Mouse (Mus musculus): Measurements from ENCODE around the gene Cbwd1. TPM values are rescaled to one million over a fixed set of nuclear protein-coding genes. Genes with fewer than 3 reads are reported as not detected.

The Cbwd1 gene
- polyA plus RNA-seq, 1 experiment from 2014 or later: 16.0 TPM

DNA sequence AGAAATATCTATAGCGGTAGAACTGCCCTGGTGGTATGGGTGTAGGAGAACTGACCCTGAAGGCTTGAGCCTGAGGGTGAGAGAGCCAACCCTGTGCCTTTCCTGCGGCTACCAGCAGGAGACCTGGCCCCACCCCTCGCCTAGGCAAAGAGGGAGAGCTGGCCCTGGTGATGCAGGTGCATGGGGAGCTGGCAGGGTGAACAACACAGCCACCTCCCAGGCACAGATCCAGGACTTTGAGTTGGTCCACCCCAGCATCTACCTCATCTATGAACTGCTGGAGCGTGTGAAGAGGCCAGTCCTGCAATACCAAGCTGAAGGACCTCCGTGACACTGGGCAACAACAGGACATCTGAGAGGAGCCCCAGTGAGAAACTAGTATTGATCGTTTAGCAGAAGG, 32.1 kb upstream of the Cbwd1 start:
- H3K4me3 ChIP-seq: no peak overlapping the region
- H3K36me3 ChIP-seq: no peaks in the 10 kb centered on the region
- no peaks in the 10 kb centered on the region for H3K4me1 ChIP-seq
- H3K9ac ChIP-seq (replicated peaks): no peak overlapping the region
- H3K9me3 ChIP-seq: no peaks in the 10 kb centered on the region
- H3K27me3 ChIP-seq: peaks cover 15% of the 10 kb centered on the region
- H3K4me2 ChIP-seq (replicated peaks): no peak overlapping the region
- H3K27ac ChIP-seq (replicated peaks): no peak overlapping the region
- no peak for ATAC-seq (replicated peaks)
- WGBS: 65% methylated on average over 6 of the region's 6 CpGs

DNA sequence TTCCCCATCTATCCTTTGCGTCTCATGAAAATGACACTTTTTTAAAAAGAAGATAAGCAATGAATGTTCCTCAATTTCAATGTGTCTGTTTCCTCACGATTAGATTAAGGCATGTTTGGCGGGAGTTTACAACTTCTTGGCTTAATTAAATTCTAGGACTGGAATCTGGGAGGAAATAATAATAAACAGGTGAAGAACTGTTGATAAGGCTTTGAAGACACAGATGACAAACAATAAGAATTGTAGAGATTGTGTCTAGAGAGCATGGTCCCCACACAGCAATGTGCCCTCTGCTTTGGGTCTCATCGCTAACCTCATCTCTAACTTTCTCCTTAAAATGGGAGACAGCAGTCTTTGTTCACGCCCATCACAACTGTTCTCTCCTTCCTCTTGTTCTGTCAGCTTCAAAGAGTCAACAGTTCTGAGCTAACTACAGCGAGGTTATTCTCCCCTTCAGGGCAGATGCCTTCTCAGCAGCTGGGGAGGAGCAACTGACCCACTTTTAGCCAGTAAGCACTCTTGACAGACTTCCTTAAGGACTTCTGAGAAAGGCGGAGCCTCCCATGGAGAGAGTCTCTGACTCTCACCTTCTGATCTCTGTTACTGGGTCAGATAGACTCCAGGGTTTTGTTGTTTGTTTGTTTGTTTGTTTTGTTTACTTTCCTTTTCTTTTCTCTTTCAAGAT, 28.9 kb upstream of the Cbwd1 start:
- Histone ChIP-seq H3K27me3 (no peaks in the 10 kb centered on the region), H3K9ac (replicated peaks) (no peak overlapping the region), H3K4me3 (no peak overlapping the region), H3K27ac (replicated peaks) (no peak overlapping the region), H3K36me3 (no peaks in the 10 kb centered on the region), H3K4me1 (no peaks in the 10 kb centered on the region), H3K9me3 (no peaks in the 10 kb centered on the region), H3K4me2 (replicated peaks) (no peak overlapping the region)
- 80% methylated on average over 7 of the region's 7 CpGs for WGBS
- no peak for ATAC-seq (replicated peaks)

- no peak for ATAC-seq (replicated peaks)
- no peak overlapping the region for H3K9ac ChIP-seq (replicated peaks)
- no peak overlapping the region for H3K27ac ChIP-seq (replicated peaks)
- WGBS: 71% methylated on average over 5 of the region's 5 CpGs
- no peaks in the 10 kb centered on the region for H3K9me3 ChIP-seq
- H3K36me3 ChIP-seq: no peaks in the 10 kb centered on the region
- no peak overlapping the region for H3K4me2 ChIP-seq (replicated peaks)
- H3K27me3 ChIP-seq: no peaks in the 10 kb centered on the region
- H3K4me1 ChIP-seq: no peaks in the 10 kb centered on the region
- H3K4me3 ChIP-seq: no peak overlapping the region
These were observed 27.4 kb upstream of the Cbwd1 start for GRCm38 (mm10) chr19:24988831-24989230.

- H3K27me3 ChIP-seq: no peaks in the 10 kb centered on the region
- H3K4me1 ChIP-seq: no peaks in the 10 kb centered on the region
- H3K9me3 ChIP-seq: no peaks in the 10 kb centered on the region
- H3K4me3 ChIP-seq: no peak overlapping the region
- ATAC-seq (replicated peaks): no peak
- H3K4me2 ChIP-seq (replicated peaks): no peak overlapping the region
- no peaks in the 10 kb centered on the region for H3K36me3 ChIP-seq
- H3K9ac ChIP-seq (replicated peaks): no peak overlapping the region
- no peak overlapping the region for H3K27ac ChIP-seq (replicated peaks)
- WGBS: 78% methylated on average over 4 of the region's 4 CpGs
These were observed 25.9 kb upstream of the Cbwd1 start for GRCm38 (mm10) chr19:24987355-24987754.

DNA sequence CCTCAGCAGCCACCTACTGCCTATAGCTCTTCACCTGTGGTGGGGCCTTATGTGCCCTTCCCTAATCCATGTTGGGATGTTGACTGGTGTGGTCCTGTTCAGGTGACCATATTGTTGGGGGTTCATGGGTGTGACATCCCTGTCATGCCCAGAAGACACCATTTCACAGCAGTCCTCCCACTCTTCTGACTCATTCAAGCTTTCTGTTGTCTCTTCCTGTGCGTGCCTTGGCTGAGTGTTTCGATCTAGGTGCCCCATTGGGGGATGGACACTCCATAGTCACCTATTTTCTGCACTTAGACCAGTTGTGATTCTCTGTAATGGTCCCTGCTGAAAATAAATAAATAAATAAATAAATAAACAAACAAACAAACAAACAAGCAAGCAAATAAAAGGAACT, 23.6 kb upstream of the Cbwd1 start:
- Histone ChIP-seq H3K4me3 (no peak overlapping the region), H3K27me3 (no peaks in the 10 kb centered on the region), H3K4me2 (replicated peaks) (no peak overlapping the region), H3K9ac (replicated peaks) (no peak overlapping the region), H3K36me3 (no peaks in the 10 kb centered on the region), H3K27ac (replicated peaks) (no peak overlapping the region), H3K4me1 (peaks cover 7% of the 10 kb centered on the region), H3K9me3 (no peaks in the 10 kb centered on the region)
- WGBS: 94% methylated on average over 2 of the region's 2 CpGs
- no peak for ATAC-seq (replicated peaks)

DNA sequence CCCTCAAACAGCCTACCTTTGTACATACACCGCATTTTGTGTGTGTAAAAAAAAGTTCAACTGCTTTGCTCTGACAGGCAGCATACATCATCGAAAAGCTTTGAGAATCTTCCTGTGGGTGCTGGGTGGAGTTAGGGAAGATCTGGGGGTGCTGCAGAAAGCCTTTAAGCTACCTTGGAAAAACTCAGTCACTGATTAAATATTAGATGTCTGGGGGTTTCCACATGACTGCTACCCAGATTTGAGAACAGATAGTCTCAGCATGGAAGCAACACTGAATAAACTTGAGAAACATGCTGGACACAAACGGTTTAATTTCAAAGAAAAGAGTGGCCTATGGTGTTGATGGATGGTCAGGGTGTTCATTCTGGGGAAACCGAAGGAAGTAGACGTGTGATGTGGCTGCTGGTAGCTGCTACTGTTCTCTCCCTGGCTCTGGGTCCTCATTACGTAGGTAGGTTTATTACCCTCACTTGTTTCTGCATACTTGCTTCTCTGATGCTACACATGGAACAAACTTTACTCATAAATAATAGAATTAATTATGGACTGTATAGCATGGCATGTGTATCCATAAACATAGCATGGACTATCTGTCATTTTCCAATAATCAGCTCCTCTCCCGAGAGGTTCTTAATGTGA, 22.6 kb upstream of the Cbwd1 start:
- no peak overlapping the region for H3K4me3 ChIP-seq
- no peak for ATAC-seq (replicated peaks)
- no peaks in the 10 kb centered on the region for H3K9me3 ChIP-seq
- WGBS: 84% methylated on average over 7 of the region's 7 CpGs
- H3K4me1 ChIP-seq: peaks cover 7% of the 10 kb centered on the region
- H3K9ac ChIP-seq (replicated peaks): no peak overlapping the region
- no peaks in the 10 kb centered on the region for H3K27me3 ChIP-seq
- no peaks in the 10 kb centered on the region for H3K36me3 ChIP-seq
- H3K27ac ChIP-seq (replicated peaks): no peak overlapping the region
- H3K4me2 ChIP-seq (replicated peaks): no peak overlapping the region

DNA sequence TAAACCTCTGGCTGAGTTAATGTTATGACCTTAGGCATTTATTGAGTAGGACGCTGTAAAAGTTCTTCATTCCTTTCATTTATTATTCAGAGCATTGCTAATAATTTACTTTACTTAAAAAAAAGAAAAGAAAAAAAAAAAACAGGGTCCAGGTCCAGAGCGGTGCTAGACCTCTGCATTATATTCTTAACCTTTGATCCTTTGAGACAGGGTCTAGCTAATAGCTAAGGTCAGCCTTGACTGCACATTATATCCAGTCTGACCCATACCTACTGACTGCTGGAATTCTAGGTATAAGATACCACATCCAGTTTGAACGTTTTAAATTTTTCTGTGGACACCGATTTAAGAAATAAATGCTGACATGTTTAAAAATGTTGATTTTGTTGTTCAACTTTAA, 21.6 kb upstream of the Cbwd1 start:
- WGBS: 85% methylated on average over 4 of the region's 4 CpGs
- H3K4me2 ChIP-seq (replicated peaks): no peak overlapping the region

DNA sequence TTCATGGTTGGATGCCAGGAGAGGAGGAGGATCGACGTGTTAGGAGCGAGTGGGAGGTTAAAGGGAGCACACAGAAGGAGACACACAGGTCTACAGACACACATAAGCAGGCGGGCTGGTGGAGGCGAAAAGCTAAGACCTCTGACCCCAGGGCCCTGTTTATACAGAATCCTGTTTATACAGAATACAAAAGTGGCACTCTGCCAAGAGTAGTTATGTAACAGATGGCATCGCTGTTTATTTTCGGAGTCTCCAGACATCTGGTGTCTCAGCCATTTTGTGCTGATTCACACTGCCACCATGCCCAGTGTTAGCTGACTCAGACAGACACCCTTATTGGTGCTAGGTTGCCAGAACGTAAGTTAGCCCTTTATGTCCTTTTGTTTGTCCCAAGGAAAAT, 19.9 kb upstream of the Cbwd1 start:
- ATAC-seq (replicated peaks): peak; percentile 77
- Histone ChIP-seq H3K27ac (replicated peaks) (no peak overlapping the region), H3K27me3 (no peaks in the 10 kb centered on the region), H3K4me2 (replicated peaks) (no peak overlapping the region), H3K9ac (replicated peaks) (no peak overlapping the region), H3K4me3 (no peak overlapping the region), H3K9me3 (no peaks in the 10 kb centered on the region), H3K4me1 (peaks cover 7% of the 10 kb centered on the region), H3K36me3 (no peaks in the 10 kb centered on the region)
- 49% methylated on average over 8 of the region's 8 CpGs for WGBS

More for the DNA sequence above, 21.6 kb upstream of the Cbwd1 start:
- Histone ChIP-seq H3K27ac (replicated peaks) (no peak overlapping the region), H3K4me1 (peaks cover 7% of the 10 kb centered on the region), H3K27me3 (no peaks in the 10 kb centered on the region), H3K9ac (replicated peaks) (no peak overlapping the region), H3K4me3 (no peak overlapping the region), H3K36me3 (no peaks in the 10 kb centered on the region), H3K9me3 (no peaks in the 10 kb centered on the region)
- ATAC-seq (replicated peaks): no peak

GRCm38 (mm10) chr19:24978852-24979842, 17.7 kb upstream of the Cbwd1 start:
- H3K9me3 ChIP-seq: no peaks in the 10 kb centered on the region
- no peaks in the 10 kb centered on the region for H3K27me3 ChIP-seq
- no peak overlapping the region for H3K4me3 ChIP-seq
- H3K4me1 ChIP-seq: peaks cover 7% of the 10 kb centered on the region
- 89% methylated on average over 10 of the region's 10 CpGs for WGBS
- no peak for ATAC-seq (replicated peaks)
- H3K4me2 ChIP-seq (replicated peaks): no peak overlapping the region
- no peak overlapping the region for H3K27ac ChIP-seq (replicated peaks)
- H3K9ac ChIP-seq (replicated peaks): no peak overlapping the region
- H3K36me3 ChIP-seq: no peaks in the 10 kb centered on the region

- no peak overlapping the region for H3K4me2 ChIP-seq (replicated peaks)
- ATAC-seq (replicated peaks): no peak
- 85% methylated on average over 11 of the region's 11 CpGs for WGBS
These were observed 16.6 kb upstream of the Cbwd1 start for GRCm38 (mm10) chr19:24977991-24978390.

GRCm38 (mm10) chr19:24972701-24973390, 11.4 kb upstream of the Cbwd1 start:
- ATAC-seq (replicated peaks): no peak
- no peaks in the 10 kb centered on the region for H3K4me1 ChIP-seq
- no peaks in the 10 kb centered on the region for H3K27me3 ChIP-seq
- H3K9ac ChIP-seq (replicated peaks): no peak overlapping the region
- 86% methylated on average over 3 of the region's 3 CpGs for WGBS
- H3K36me3 ChIP-seq: no peaks in the 10 kb centered on the region
- no peak overlapping the region for H3K27ac ChIP-seq (replicated peaks)
- H3K4me2 ChIP-seq (replicated peaks): no peak overlapping the region
- no peak overlapping the region for H3K4me3 ChIP-seq
- H3K9me3 ChIP-seq: no peaks in the 10 kb centered on the region

More at GRCm38 (mm10) chr19:24977991-24978390, 16.6 kb upstream of the Cbwd1 start:
- Histone ChIP-seq H3K9ac (replicated peaks) (no peak overlapping the region), H3K27me3 (no peaks in the 10 kb centered on the region), H3K27ac (replicated peaks) (no peak overlapping the region), H3K36me3 (no peaks in the 10 kb centered on the region), H3K4me1 (peaks cover 7% of the 10 kb centered on the region), H3K9me3 (no peaks in the 10 kb centered on the region), H3K4me3 (no peak overlapping the region)
